Mouse (Mus musculus): ENCODE data around the gene Kdm4b. TPM values are rescaled to one million over a fixed set of nuclear protein-coding genes. Genes with fewer than 3 reads are reported as not detected.

Gene Kdm4b
- polyA plus RNA-seq, 1 experiment from 2014 or later: 53.5 TPM

GRCm38 (mm10) chr17:56424726-56425583 is 99.1 kb downstream of the Kdm4b start:
- Histone ChIP-seq H3K27me3 (replicated peaks; ENCODE audit: control insufficient read depth, insufficient read depth, low read length) (no peaks in the 10 kb centered on the region), H3K9me3 (ENCODE audit: control insufficient read depth, low read length) (no peaks in the 10 kb centered on the region), H3K27ac (ENCODE audit: low read depth, low read length) (peak overlapping the region; percentile 48; the same call in 1 of the 2 replicates), H3K4me1 (ENCODE audit: control insufficient read depth, insufficient read depth, low read depth, low read length) (peaks cover 12% of the 10 kb centered on the region), H3K36me3 (ENCODE audit: control insufficient read depth, insufficient read depth, low read length) (peaks cover 47% of the 10 kb centered on the region), H3K4me2 (ENCODE audit: low read length) (peak overlapping the region; percentile 59), H3K9ac (ENCODE audit: low read depth, low read length) (peak overlapping the region; percentile 57), H3K4me3 (ENCODE audit: low read length) (peak overlapping the region; percentile 35)
- ATAC-seq: peak; percentile 43
- 20% methylated on average over 51 of the region's 77 CpGs for WGBS

- peak overlapping the region; percentile 48; the same call in 1 of the 2 replicates for H3K27ac ChIP-seq (ENCODE audit: low read depth, low read length)
- 0% methylated on average over 18 of the region's 47 CpGs for WGBS
These were observed 99.7 kb downstream of the Kdm4b start for GRCm38 (mm10) chr17:56425584-56425914.

GRCm38 (mm10) chr17:56425941-56426340 is 100.1 kb downstream of the Kdm4b start:
- H3K4me3 ChIP-seq (ENCODE audit: low read length): peak overlapping the region; percentile 35

More at GRCm38 (mm10) chr17:56425584-56425914, 99.7 kb downstream of the Kdm4b start:
- peak overlapping the region; percentile 35 for H3K4me3 ChIP-seq (ENCODE audit: low read length)
- H3K27me3 ChIP-seq (replicated peaks; ENCODE audit: control insufficient read depth, insufficient read depth, low read length): no peaks in the 10 kb centered on the region
- no peaks in the 10 kb centered on the region for H3K9me3 ChIP-seq (ENCODE audit: control insufficient read depth, low read length)
- H3K36me3 ChIP-seq (ENCODE audit: control insufficient read depth, insufficient read depth, low read length): peaks cover 42% of the 10 kb centered on the region
- H3K4me1 ChIP-seq (ENCODE audit: control insufficient read depth, insufficient read depth, low read depth, low read length): peaks cover 12% of the 10 kb centered on the region
- H3K9ac ChIP-seq (ENCODE audit: low read depth, low read length): peak overlapping the region; percentile 57
- H3K4me2 ChIP-seq (ENCODE audit: low read length): peak overlapping the region; percentile 59
- ATAC-seq: peak; percentile 54

GRCm38 (mm10) chr17:56427857-56428256 is 102.0 kb downstream of the Kdm4b start:
- Histone ChIP-seq H3K9me3 (ENCODE audit: control insufficient read depth, low read length) (no peaks in the 10 kb centered on the region), H3K27ac (ENCODE audit: low read depth, low read length) (no peak overlapping the region), H3K4me2 (ENCODE audit: low read length) (no peak overlapping the region), H3K4me1 (ENCODE audit: control insufficient read depth, insufficient read depth, low read depth, low read length) (peaks cover 12% of the 10 kb centered on the region), H3K9ac (ENCODE audit: low read depth, low read length) (no peak overlapping the region), H3K36me3 (ENCODE audit: control insufficient read depth, insufficient read depth, low read length) (peaks cover 37% of the 10 kb centered on the region), H3K27me3 (replicated peaks; ENCODE audit: control insufficient read depth, insufficient read depth, low read length) (no peaks in the 10 kb centered on the region), H3K4me3 (ENCODE audit: low read length) (no peak overlapping the region)
- WGBS: 72% methylated on average over 26 of the region's 28 CpGs
- ATAC-seq: no peak

More at GRCm38 (mm10) chr17:56425941-56426340, 100.1 kb downstream of the Kdm4b start:
- peak overlapping the region; percentile 59 for H3K4me2 ChIP-seq (ENCODE audit: low read length)
- no peak; the same call in 1 of the 2 replicates for ATAC-seq
- no peak overlapping the region for H3K27ac ChIP-seq (ENCODE audit: low read depth, low read length)
- H3K4me1 ChIP-seq (ENCODE audit: control insufficient read depth, insufficient read depth, low read depth, low read length): peaks cover 12% of the 10 kb centered on the region
- 35% methylated on average over 3 of the region's 3 CpGs for WGBS
- H3K9ac ChIP-seq (ENCODE audit: low read depth, low read length): peak overlapping the region; percentile 57
- H3K27me3 ChIP-seq (replicated peaks; ENCODE audit: control insufficient read depth, insufficient read depth, low read length): no peaks in the 10 kb centered on the region
- H3K36me3 ChIP-seq (ENCODE audit: control insufficient read depth, insufficient read depth, low read length): peaks cover 42% of the 10 kb centered on the region
- no peaks in the 10 kb centered on the region for H3K9me3 ChIP-seq (ENCODE audit: control insufficient read depth, low read length)

GRCm38 (mm10) chr17:56431582-56431981 is 105.7 kb downstream of the Kdm4b start:
- 64% methylated on average over 3 of the region's 3 CpGs for WGBS
- H3K27me3 ChIP-seq (replicated peaks; ENCODE audit: control insufficient read depth, insufficient read depth, low read length): no peaks in the 10 kb centered on the region
- no peak overlapping the region for H3K4me2 ChIP-seq (ENCODE audit: low read length)
- H3K4me1 ChIP-seq (ENCODE audit: control insufficient read depth, insufficient read depth, low read depth, low read length): no peaks in the 10 kb centered on the region
- H3K27ac ChIP-seq (ENCODE audit: low read depth, low read length): no peak overlapping the region
- no peak for ATAC-seq
- peaks cover 49% of the 10 kb centered on the region for H3K36me3 ChIP-seq (ENCODE audit: control insufficient read depth, insufficient read depth, low read length)
- no peak overlapping the region for H3K9ac ChIP-seq (ENCODE audit: low read depth, low read length)
- H3K9me3 ChIP-seq (ENCODE audit: control insufficient read depth, low read length): no peaks in the 10 kb centered on the region
- no peak overlapping the region for H3K4me3 ChIP-seq (ENCODE audit: low read length)

GRCm38 (mm10) chr17:56439731-56440460 is 114.0 kb downstream of the Kdm4b start:
- H3K9ac ChIP-seq (ENCODE audit: low read depth, low read length): 0 out of 2 replicates have a peak overlapping the region, but pooled peaks have one; percentile 1
- ATAC-seq: peak; percentile 4; the same call in 1 of the 2 replicates
- H3K4me1 ChIP-seq (ENCODE audit: control insufficient read depth, insufficient read depth, low read depth, low read length): peaks cover 12% of the 10 kb centered on the region
- H3K4me2 ChIP-seq (ENCODE audit: low read length): no peak overlapping the region; the same call in 1 of the 2 replicates
- H3K36me3 ChIP-seq (ENCODE audit: control insufficient read depth, insufficient read depth, low read length): peaks cover 36% of the 10 kb centered on the region
- peak overlapping the region; percentile 48 for H3K27ac ChIP-seq (ENCODE audit: low read depth, low read length)
- no peak overlapping the region for H3K4me3 ChIP-seq (ENCODE audit: low read length)
- 36% methylated on average over 15 of the region's 15 CpGs for WGBS
- no peaks in the 10 kb centered on the region for H3K9me3 ChIP-seq (ENCODE audit: control insufficient read depth, low read length)
- H3K27me3 ChIP-seq (replicated peaks; ENCODE audit: control insufficient read depth, insufficient read depth, low read length): no peaks in the 10 kb centered on the region

- no peaks in the 10 kb centered on the region for H3K27me3 ChIP-seq (replicated peaks; ENCODE audit: control insufficient read depth, insufficient read depth, low read length)
- H3K4me1 ChIP-seq (ENCODE audit: control insufficient read depth, insufficient read depth, low read depth, low read length): peaks cover 19% of the 10 kb centered on the region
- no peak overlapping the region for H3K9ac ChIP-seq (ENCODE audit: low read depth, low read length)
- 72% methylated on average over 6 of the region's 6 CpGs for WGBS
- H3K36me3 ChIP-seq (ENCODE audit: control insufficient read depth, insufficient read depth, low read length): peaks cover 20% of the 10 kb centered on the region
- ATAC-seq: 0 out of 2 replicates have a peak, but pooled peaks have one; percentile 2
- no peak overlapping the region for H3K27ac ChIP-seq (ENCODE audit: low read depth, low read length)
- H3K9me3 ChIP-seq (ENCODE audit: control insufficient read depth, low read length): no peaks in the 10 kb centered on the region
- no peak overlapping the region for H3K4me2 ChIP-seq (ENCODE audit: low read length)
- H3K4me3 ChIP-seq (ENCODE audit: low read length): no peak overlapping the region
These were observed 116.5 kb downstream of the Kdm4b start for GRCm38 (mm10) chr17:56442316-56442715.

- H3K9ac ChIP-seq (ENCODE audit: low read depth, low read length): no peak overlapping the region
- H3K9me3 ChIP-seq (ENCODE audit: control insufficient read depth, low read length): no peaks in the 10 kb centered on the region
- no peak for ATAC-seq
- no peak overlapping the region for H3K4me2 ChIP-seq (ENCODE audit: low read length)
- H3K36me3 ChIP-seq (ENCODE audit: control insufficient read depth, insufficient read depth, low read length): peaks cover 25% of the 10 kb centered on the region
- WGBS: 83% methylated on average over 5 of the region's 5 CpGs
- no peaks in the 10 kb centered on the region for H3K27me3 ChIP-seq (replicated peaks; ENCODE audit: control insufficient read depth, insufficient read depth, low read length)
- no peak overlapping the region; the same call in 1 of the 2 replicates for H3K27ac ChIP-seq (ENCODE audit: low read depth, low read length)
- H3K4me1 ChIP-seq (ENCODE audit: control insufficient read depth, insufficient read depth, low read depth, low read length): peaks cover 19% of the 10 kb centered on the region
- H3K4me3 ChIP-seq (ENCODE audit: low read length): no peak overlapping the region
These were observed 117.5 kb downstream of the Kdm4b start for GRCm38 (mm10) chr17:56443341-56443795.

GRCm38 (mm10) chr17:56444771-56445170 is 118.9 kb downstream of the Kdm4b start:
- Histone ChIP-seq H3K9me3 (ENCODE audit: control insufficient read depth, low read length) (no peaks in the 10 kb centered on the region), H3K27me3 (replicated peaks; ENCODE audit: control insufficient read depth, insufficient read depth, low read length) (no peaks in the 10 kb centered on the region), H3K4me3 (ENCODE audit: low read length) (no peak overlapping the region), H3K27ac (ENCODE audit: low read depth, low read length) (no peak overlapping the region), H3K36me3 (ENCODE audit: control insufficient read depth, insufficient read depth, low read length) (peaks cover 39% of the 10 kb centered on the region), H3K9ac (ENCODE audit: low read depth, low read length) (no peak overlapping the region), H3K4me2 (ENCODE audit: low read length) (no peak overlapping the region), H3K4me1 (ENCODE audit: control insufficient read depth, insufficient read depth, low read depth, low read length) (peaks cover 16% of the 10 kb centered on the region)
- ATAC-seq: no peak
- 97% methylated on average over 3 of the region's 3 CpGs for WGBS

All from hindbrain, embryonic 16.5 days (tissue).